Mouse (Mus musculus): ENCODE results near the gene Fkrp. TPM values are rescaled to one million over a fixed set of nuclear protein-coding genes. Genes with fewer than 3 reads are reported as not detected.
A peak's percentile ranks its signal among the peaks of the same experiment; 100 is the strongest.

Fkrp gene
- polyA plus RNA-seq, 1 experiment from 2014 or later, result 24.0 TPM

DNA sequence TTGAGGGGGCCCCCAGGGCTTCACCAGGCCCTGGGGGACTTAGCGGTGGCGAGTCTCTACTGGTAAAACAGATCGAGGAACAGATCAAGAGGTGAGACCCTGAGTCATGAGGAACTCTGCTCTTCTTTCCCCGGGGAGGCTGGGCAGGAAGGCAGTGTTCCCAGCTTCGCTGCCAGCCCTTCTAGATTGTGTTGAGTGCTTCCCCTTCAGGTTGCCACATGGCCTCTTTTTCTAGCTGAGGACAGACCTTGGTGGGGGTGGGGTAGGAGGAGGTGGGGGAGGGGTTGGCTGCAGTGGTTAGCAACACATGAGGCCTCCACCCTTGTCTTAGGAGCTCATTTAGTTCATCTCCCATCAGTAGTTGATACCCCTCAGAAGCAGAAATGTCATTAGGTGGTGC, 10.0 kb upstream of the Fkrp start:
- Histone ChIP-seq H3K27ac (no peak overlapping the region), H3K9me3 (replicated peaks) (no peaks in the 10 kb centered on the region), H3K36me3 (ENCODE audit: poor library complexity, severe bottlenecking) (peaks cover 93% of the 10 kb centered on the region), H3K4me1 (no peaks in the 10 kb centered on the region), H3K9ac (no peak overlapping the region), H3K4me3 (no peak overlapping the region), H3K4me2 (no peak overlapping the region), H3K27me3 (no peaks in the 10 kb centered on the region)
- ATAC-seq, result no peak
- WGBS, result 83% methylated on average over 5 of the region's 5 CpGs

- WGBS, result 87% methylated on average over 10 of the region's 10 CpGs
- peaks cover 85% of the 10 kb centered on the region for H3K36me3 ChIP-seq (ENCODE audit: poor library complexity, severe bottlenecking)
- ATAC-seq, result no peak
- no peaks in the 10 kb centered on the region for H3K9me3 ChIP-seq (replicated peaks)
- H3K4me1 ChIP-seq, result peaks cover 7% of the 10 kb centered on the region
- H3K4me2 ChIP-seq, result no peak overlapping the region
- H3K27ac ChIP-seq, result no peak overlapping the region
- no peak overlapping the region for H3K4me3 ChIP-seq
- H3K9ac ChIP-seq, result no peak overlapping the region
- no peaks in the 10 kb centered on the region for H3K27me3 ChIP-seq
Measured at GRCm38 (mm10) chr7:16825785-16826184, 9.3 kb upstream of the Fkrp start.

GRCm38 (mm10) chr7:16823734-16824133, 7.2 kb upstream of the Fkrp start:
- Histone ChIP-seq H3K27ac (no peak overlapping the region), H3K36me3 (ENCODE audit: poor library complexity, severe bottlenecking) (peaks cover 64% of the 10 kb centered on the region), H3K4me1 (peaks cover 27% of the 10 kb centered on the region), H3K9me3 (replicated peaks) (no peaks in the 10 kb centered on the region), H3K4me3 (no peak overlapping the region), H3K4me2 (no peak overlapping the region), H3K27me3 (no peaks in the 10 kb centered on the region), H3K9ac (no peak overlapping the region)
- no peak for ATAC-seq
- 79% methylated on average over 5 of the region's 5 CpGs for WGBS

DNA sequence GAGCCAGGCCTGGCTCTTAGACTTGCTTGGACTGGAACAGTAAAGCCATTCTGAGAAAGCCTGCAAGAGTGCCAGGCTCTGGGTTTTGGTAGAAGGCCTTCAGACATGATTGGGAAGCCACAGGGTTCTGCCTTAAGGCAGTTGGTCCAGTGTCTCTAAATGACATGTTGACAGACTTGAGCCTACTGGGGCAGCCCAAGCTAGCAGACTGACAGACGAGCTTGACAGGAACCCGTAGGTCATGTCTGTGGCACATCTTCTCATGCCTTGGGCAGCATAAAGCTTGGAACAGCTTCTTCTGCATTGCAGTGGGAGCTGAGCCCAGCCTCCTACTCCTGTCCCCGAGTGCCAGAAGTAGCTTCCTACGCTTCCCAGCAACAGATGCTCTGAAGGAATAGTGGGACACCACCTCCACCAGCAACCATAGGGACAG, 5.2 kb upstream of the Fkrp start:
- no peak overlapping the region for H3K4me3 ChIP-seq
- peaks cover 44% of the 10 kb centered on the region for H3K36me3 ChIP-seq (ENCODE audit: poor library complexity, severe bottlenecking)
- H3K27me3 ChIP-seq, result no peaks in the 10 kb centered on the region
- WGBS, result 74% methylated on average over 4 of the region's 4 CpGs
- ATAC-seq, result no peak
- no peak overlapping the region for H3K9ac ChIP-seq
- H3K9me3 ChIP-seq (replicated peaks), result no peaks in the 10 kb centered on the region
- no peak overlapping the region for H3K4me2 ChIP-seq
- H3K4me1 ChIP-seq, result peaks cover 45% of the 10 kb centered on the region
- H3K27ac ChIP-seq, result no peak overlapping the region

DNA sequence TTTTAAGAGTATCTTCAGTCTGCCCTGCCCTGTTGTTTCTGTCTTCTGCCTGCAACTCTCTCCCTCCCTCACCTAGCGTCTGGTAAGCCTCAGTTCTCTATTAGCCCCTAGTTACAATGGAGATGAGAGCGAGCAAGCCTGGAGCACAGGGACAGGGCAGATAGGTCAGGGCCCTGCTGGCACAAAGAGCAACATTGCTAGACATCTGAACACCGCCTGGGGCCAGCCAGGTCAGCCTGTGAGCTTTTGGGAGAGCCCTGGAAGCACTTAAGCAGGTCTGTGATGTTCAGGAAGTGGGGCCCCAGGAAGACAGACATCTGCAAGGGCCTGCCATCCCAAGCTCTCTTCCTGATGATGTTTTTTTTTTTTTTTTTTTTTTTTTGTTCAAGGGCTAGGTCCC, 4.6 kb upstream of the Fkrp start:
- Histone ChIP-seq H3K9ac (no peak overlapping the region), H3K27ac (no peak overlapping the region), H3K4me1 (peaks cover 45% of the 10 kb centered on the region), H3K36me3 (ENCODE audit: poor library complexity, severe bottlenecking) (peaks cover 38% of the 10 kb centered on the region), H3K4me2 (no peak overlapping the region), H3K4me3 (no peak overlapping the region), H3K9me3 (replicated peaks) (no peaks in the 10 kb centered on the region), H3K27me3 (no peaks in the 10 kb centered on the region)
- 52% methylated on average over 3 of the region's 3 CpGs for WGBS
- ATAC-seq, result no peak

DNA sequence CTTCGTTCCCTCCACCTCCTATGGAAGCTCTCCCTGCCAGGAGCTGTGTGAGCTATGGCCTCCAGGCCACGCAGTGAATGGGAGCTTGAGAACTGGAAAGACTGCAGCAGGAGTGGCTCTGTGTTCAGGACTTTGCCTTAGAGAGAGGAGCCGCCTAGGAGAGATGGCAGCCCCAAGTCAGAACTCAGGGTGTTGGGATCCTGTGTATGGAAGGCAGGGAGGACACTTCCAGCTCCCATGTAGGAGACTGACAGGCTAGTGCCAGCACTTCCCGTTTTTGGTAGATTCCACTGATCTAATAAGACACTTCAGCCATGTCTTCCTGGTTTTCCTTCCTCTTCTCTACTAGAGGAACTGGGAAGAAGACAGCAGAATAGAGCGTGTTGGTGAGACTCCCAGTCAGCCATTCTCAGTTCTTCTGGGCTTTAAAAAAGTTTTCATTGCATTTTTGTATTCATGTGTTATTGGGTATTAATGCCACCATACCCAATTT, 3.8 kb upstream of the Fkrp start:
- Histone ChIP-seq H3K27me3 (no peaks in the 10 kb centered on the region), H3K4me1 (peaks cover 52% of the 10 kb centered on the region)
- 78% methylated on average over 5 of the region's 5 CpGs for WGBS

GRCm38 (mm10) chr7:16819794-16820193, 3.3 kb upstream of the Fkrp start:
- Histone ChIP-seq H3K4me3 (no peak overlapping the region), H3K27me3 (no peaks in the 10 kb centered on the region), H3K9me3 (replicated peaks) (no peaks in the 10 kb centered on the region), H3K4me2 (no peak overlapping the region), H3K36me3 (ENCODE audit: poor library complexity, severe bottlenecking) (peaks cover 25% of the 10 kb centered on the region), H3K27ac (no peak overlapping the region), H3K9ac (no peak overlapping the region), H3K4me1 (peaks cover 57% of the 10 kb centered on the region)
- WGBS, result 81% methylated on average over 5 of the region's 5 CpGs
- ATAC-seq, result no peak

More for the DNA sequence above, 3.8 kb upstream of the Fkrp start:
- ATAC-seq, result no peak
- Histone ChIP-seq H3K9me3 (replicated peaks) (no peaks in the 10 kb centered on the region), H3K4me2 (no peak overlapping the region), H3K9ac (no peak overlapping the region), H3K36me3 (ENCODE audit: poor library complexity, severe bottlenecking) (peaks cover 30% of the 10 kb centered on the region), H3K27ac (no peak overlapping the region), H3K4me3 (no peak overlapping the region)

DNA sequence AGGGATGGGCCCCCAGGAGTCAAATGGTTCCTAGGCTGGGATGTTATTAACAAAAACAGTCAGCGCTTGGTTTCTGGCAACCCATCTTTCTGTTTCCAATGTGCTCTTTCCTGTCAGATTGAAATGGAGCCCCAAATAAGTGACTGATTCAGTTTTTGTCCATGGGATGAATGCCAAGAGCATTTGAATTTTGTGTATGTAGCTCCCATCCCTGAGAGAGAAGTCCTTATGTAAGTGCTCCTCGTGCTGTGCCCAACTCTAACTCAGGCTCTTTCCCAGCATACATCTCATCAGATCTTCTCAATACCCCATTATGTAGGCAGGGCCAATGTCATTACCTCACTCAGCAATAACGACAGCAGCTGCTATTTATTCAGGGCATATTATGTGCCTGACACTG, 1.2 kb upstream of the Fkrp start:
- Histone ChIP-seq H3K27ac (0 out of 2 replicates have a peak overlapping the region, but pooled peaks have one; percentile 16), H3K36me3 (ENCODE audit: poor library complexity, severe bottlenecking) (peaks cover 11% of the 10 kb centered on the region), H3K4me3 (peak overlapping the region; percentile 91), H3K9me3 (replicated peaks) (no peaks in the 10 kb centered on the region), H3K4me1 (peaks cover 63% of the 10 kb centered on the region), H3K4me2 (peak overlapping the region; percentile 96), H3K27me3 (peaks cover 6% of the 10 kb centered on the region), H3K9ac (peak overlapping the region; percentile 99)
- no peak for ATAC-seq
- WGBS, result 30% methylated on average over 3 of the region's 3 CpGs

GRCm38 (mm10) chr7:16816078-16816474, 456 bp downstream of the Fkrp start:
- Histone ChIP-seq H3K27ac (peak overlapping the region; percentile 98), H3K9me3 (replicated peaks) (no peaks in the 10 kb centered on the region), H3K27me3 (peaks cover 22% of the 10 kb centered on the region), H3K4me2 (peak overlapping the region; percentile 96), H3K9ac (peak overlapping the region; percentile 99), H3K4me1 (peaks cover 73% of the 10 kb centered on the region), H3K4me3 (peak overlapping the region; percentile 91), H3K36me3 (ENCODE audit: poor library complexity, severe bottlenecking) (peaks cover 6% of the 10 kb centered on the region)
- 1% methylated on average over 28 of the region's 55 CpGs for whole genome bisulfite sequencing
- ATAC-seq, result peak; percentile 74

- H3K4me2 ChIP-seq, result peak within 1 kb of the TSS; percentile 96
- peak within 1 kb of the TSS; percentile 98 for H3K27ac ChIP-seq
- H3K4me1 ChIP-seq, result peaks cover 73% of the 10 kb centered on the region
- peaks cover 29% of the 10 kb centered on the region for H3K27me3 ChIP-seq
- WGBS, result 4% methylated on average over 1 of the region's 1 CpGs
- peaks cover 9% of the 10 kb centered on the region for H3K36me3 ChIP-seq (ENCODE audit: poor library complexity, severe bottlenecking)
- ATAC-seq, result peak; percentile 69
- H3K9me3 ChIP-seq (replicated peaks), result no peaks in the 10 kb centered on the region
- H3K9ac ChIP-seq, result peak within 1 kb of the TSS; percentile 99
- H3K4me3 ChIP-seq, result peak within 1 kb of the TSS; percentile 91
Measured at GRCm38 (mm10) chr7:16815351-16815941, 1.1 kb downstream of the Fkrp start, which contains the start of gene Strn4. Gene Strn4 (plus strand): TSS chr7:16815889.

GRCm38 (mm10) chr7:16812505-16812904, 4.0 kb downstream of the Fkrp start:
- Histone ChIP-seq H3K36me3 (ENCODE audit: poor library complexity, severe bottlenecking) (peaks cover 32% of the 10 kb centered on the region), H3K9ac (no peak overlapping the region), H3K4me1 (peaks cover 49% of the 10 kb centered on the region), H3K4me2 (no peak overlapping the region), H3K27ac (no peak overlapping the region), H3K9me3 (replicated peaks) (no peaks in the 10 kb centered on the region), H3K27me3 (peaks cover 35% of the 10 kb centered on the region), H3K4me3 (no peak overlapping the region)
- 67% methylated on average over 2 of the region's 2 CpGs for WGBS
- ATAC-seq, result no peak

DNA sequence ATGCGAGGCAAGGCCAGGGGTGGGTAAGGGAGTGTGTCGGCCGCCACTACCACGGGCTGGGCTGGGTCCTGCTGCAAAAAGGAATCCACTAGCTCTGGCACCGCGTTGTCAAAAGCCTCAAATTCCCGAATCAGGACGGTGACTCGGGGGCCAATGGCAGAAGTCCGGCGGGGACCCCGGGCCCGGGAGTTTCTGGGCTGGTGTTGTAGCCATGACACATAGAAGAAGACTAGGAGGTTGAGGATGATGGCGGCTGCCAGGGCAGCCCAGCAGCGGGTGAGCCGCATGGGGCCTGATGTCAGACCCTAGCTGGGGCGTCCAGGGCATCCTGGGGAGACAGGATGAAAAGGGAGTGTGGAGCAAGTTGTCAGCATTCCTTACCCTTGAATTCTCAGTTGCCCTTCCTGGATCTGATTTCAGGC, 4.9 kb downstream of the Fkrp start:
- Histone ChIP-seq H3K27ac (peak overlapping the region; percentile 72), H3K4me2 (peak overlapping the region; percentile 77), H3K4me3 (peak overlapping the region; percentile 47), H3K4me1 (peaks cover 44% of the 10 kb centered on the region), H3K27me3 (peaks cover 35% of the 10 kb centered on the region), H3K9ac (peak overlapping the region; percentile 67), H3K36me3 (ENCODE audit: poor library complexity, severe bottlenecking) (peaks cover 36% of the 10 kb centered on the region), H3K9me3 (replicated peaks) (no peaks in the 10 kb centered on the region)
- 14% methylated on average over 17 of the region's 17 CpGs for WGBS
- ATAC-seq, result no peak

Data from forebrain, embryonic 13.5 days (tissue).